Mouse (Mus musculus) testis, postnatal 10 days (tissue): Measurements from ENCODE around the gene Dbh.

Experiments used
- DNase-seq: peaks from one replicate; pipeline ENCODE4 v3.0.0; 2021; ENCODE audit warnings: low spot score

Dbh gene

GRCm38 (mm10) chr2:27163851-27164250 lies 1.2 kb upstream of the Dbh start:
- no peak for DNase-seq

- no peak for DNase-seq
These were observed 1.0 kb downstream of the Dbh start for GRCm38 (mm10) chr2:27166074-27166473.

- DNase-seq, result no peak
These were observed 2.0 kb downstream of the Dbh start for GRCm38 (mm10) chr2:27166999-27167398.

GRCm38 (mm10) chr2:27174242-27174641 lies 9.2 kb downstream of the Dbh start:
- DNase-seq, result no peak

- DNase-seq, result peak; percentile 65
These were observed 10.7 kb downstream of the Dbh start for GRCm38 (mm10) chr2:27175696-27176267.

GRCm38 (mm10) chr2:27179101-27179500 lies 14.1 kb downstream of the Dbh start:
- DNase-seq, result no peak

GRCm38 (mm10) chr2:27181907-27182306 lies 16.9 kb downstream of the Dbh start:
- no peak for DNase-seq

- no peak for DNase-seq
These were observed 18.7 kb downstream of the Dbh start for GRCm38 (mm10) chr2:27183734-27184133.

- no peak for DNase-seq
These were observed 22.5 kb downstream of the Dbh start for GRCm38 (mm10) chr2:27187531-27187930.

GRCm38 (mm10) chr2:27189994-27190393 lies 25.0 kb downstream of the Dbh start:
- DNase-seq, result no peak

GRCm38 (mm10) chr2:27198551-27199246 lies 33.7 kb downstream of the Dbh start:
- no peak for DNase-seq

GRCm38 (mm10) chr2:27200586-27200985 lies 35.6 kb downstream of the Dbh start:
- no peak for DNase-seq

GRCm38 (mm10) chr2:27205666-27206065 lies 40.6 kb downstream of the Dbh start:
- DNase-seq, result no peak

GRCm38 (mm10) chr2:27206128-27206797 lies 41.2 kb downstream of the Dbh start:
- DNase-seq, result peak; percentile 78

- no peak for DNase-seq
These were observed 42.1 kb downstream of the Dbh start for GRCm38 (mm10) chr2:27207126-27207525.

- no peak for DNase-seq
These were observed 44.3 kb downstream of the Dbh start for GRCm38 (mm10) chr2:27209370-27209769.

GRCm38 (mm10) chr2:27209816-27210215 lies 44.8 kb downstream of the Dbh start:
- no peak for DNase-seq

- DNase-seq, result peak; percentile 85
These were observed 45.2 kb downstream of the Dbh start for GRCm38 (mm10) chr2:27210255-27210654.

- no peak for DNase-seq
These were observed 45.7 kb downstream of the Dbh start for GRCm38 (mm10) chr2:27210676-27211210.

- DNase-seq, result peak; percentile 66
These were observed 47.2 kb downstream of the Dbh start for GRCm38 (mm10) chr2:27211966-27212893.

- DNase-seq, result no peak
These were observed 50.5 kb downstream of the Dbh start for GRCm38 (mm10) chr2:27215537-27215936.

GRCm38 (mm10) chr2:27218121-27218544 lies 53.1 kb downstream of the Dbh start:
- no peak for DNase-seq
